Mouse (Mus musculus): Measurements from ENCODE around the gene Pip5k1c. TPM values are rescaled to one million over a fixed set of nuclear protein-coding genes. Genes with fewer than 3 reads are reported as not detected.

The Pip5k1c gene
- total RNA-seq, 4 experiments from 2014 or later = 18.5 to 22.8 (median 21.9) TPM

DNA sequence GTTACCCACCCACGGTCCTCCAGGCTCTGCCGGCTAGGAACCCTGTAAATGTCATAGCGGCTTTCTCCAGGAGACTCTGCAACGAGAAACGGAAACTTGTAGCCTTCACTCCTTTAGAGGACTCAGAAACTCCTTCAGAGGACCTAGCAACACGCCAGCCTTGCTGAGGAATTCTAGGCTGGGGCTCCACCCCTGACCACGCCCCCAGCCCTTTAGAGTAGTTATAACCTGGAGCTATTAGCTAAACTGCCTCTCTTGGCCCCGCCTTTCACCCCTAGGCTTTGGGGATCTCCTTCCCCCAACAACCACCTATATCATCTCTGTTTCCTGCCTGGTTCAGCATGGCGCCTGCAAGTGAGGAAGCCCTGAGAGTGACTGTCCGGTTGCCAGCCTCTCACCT, 13.3 kb upstream of the Pip5k1c start:
- DNase-seq (ENCODE audit: low spot score in 2 of 2) = no peak

DNA sequence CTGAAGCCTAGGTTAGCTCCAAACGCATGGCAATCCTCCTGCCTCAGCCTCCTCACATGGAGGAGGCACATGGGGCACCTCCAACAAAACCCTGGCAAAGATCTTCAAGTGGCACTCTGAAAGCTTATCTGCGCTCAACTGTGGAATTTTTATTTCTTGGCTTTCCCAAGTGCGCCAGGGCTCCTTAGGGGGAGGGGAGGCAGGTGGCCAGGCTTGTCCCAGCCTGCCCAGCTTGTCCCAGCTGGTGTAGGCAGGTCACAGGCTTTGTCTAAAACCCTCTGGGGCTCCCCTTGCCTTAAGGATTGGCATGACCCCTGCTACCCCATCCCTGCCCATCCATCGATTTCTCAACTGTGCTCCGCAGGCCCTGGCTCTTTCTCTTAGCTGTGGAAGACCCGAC, 8.6 kb upstream of the Pip5k1c start:
- DNase-seq (ENCODE audit: low spot score in 2 of 2) = no peak

DNA sequence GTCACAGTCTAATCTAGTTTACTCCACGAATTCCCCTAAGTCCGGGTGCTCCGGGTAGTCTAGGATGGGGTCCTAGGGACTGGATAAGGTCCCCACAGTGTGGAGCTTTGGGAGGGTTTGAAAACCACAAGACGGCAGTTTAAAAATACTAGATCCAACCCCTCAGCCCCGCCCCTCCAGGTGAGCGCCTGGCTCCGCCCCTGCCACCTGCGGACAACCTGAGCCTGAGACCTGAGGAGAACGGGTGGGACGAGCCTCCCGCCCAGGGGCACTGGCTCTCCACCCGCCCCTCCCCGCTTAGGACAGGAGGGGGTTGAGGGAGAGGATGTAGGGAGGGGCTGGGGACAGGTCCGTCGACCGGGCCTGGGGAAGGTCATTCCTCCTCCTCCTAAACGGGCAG, 8.0 kb upstream of the Pip5k1c start:
- DNase-seq (ENCODE audit: low spot score in 2 of 2) = no peak

DNA sequence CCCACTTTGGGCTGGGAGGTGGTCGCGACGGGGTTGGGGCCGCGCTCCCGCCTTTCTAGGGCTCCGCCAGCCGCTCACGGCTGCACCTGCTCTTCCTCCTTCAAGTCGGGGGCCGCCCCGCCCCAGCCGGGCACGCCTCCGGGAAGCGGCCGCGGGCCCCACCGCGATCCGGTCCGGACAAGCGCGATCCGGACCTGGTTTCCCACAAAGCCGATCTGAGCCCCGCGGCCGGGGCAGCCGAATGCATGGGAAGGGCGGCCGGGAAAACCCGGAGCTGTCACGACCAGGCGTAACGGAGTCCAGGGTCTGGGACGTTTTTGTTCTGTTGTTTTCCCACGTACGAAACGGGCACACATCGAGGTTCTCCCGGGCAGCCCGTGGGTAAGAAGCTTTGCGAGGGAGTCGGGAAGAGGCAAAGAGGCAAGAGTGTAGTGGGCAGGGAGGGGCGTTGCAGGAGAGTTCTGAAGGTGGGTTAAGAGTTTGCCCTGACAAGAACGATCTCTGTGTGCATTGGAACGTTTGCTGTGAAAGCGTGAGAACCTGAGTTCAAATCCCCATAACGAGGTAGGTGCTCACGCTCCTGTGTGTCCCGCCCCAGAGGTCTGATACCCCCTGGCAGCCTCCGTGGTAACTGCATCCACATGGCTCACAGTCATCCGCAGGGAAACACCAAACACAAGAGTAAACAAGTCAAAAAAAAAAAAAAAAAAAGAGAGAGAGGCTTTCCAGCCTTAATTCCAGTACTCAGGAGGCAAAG, 6.9 kb upstream of the Pip5k1c start:
- peak; percentile 65 to 68 for DNase-seq (ENCODE audit: low spot score in 2 of 2)

GRCm38 (mm10) chr10:81286586-81286985, 6.2 kb upstream of the Pip5k1c start:
- no peak for DNase-seq (ENCODE audit: low spot score in 2 of 2)

GRCm38 (mm10) chr10:81287513-81288157, 5.1 kb upstream of the Pip5k1c start:
- no peak for DNase-seq (ENCODE audit: low spot score in 2 of 2)

GRCm38 (mm10) chr10:81288601-81289000, 4.2 kb upstream of the Pip5k1c start:
- DNase-seq (ENCODE audit: low spot score in 2 of 2) = no peak

GRCm38 (mm10) chr10:81289278-81289677, 3.5 kb upstream of the Pip5k1c start:
- DNase-seq (ENCODE audit: low spot score in 2 of 2) = peak in 1 of 2 experiments; percentile 58

- DNase-seq (ENCODE audit: low spot score in 2 of 2) = no peak
Observed at GRCm38 (mm10) chr10:81289811-81290210, 3.0 kb upstream of the Pip5k1c start.

GRCm38 (mm10) chr10:81290698-81291460, 1.9 kb upstream of the Pip5k1c start:
- DNase-seq (ENCODE audit: low spot score in 2 of 2) = no peak

DNA sequence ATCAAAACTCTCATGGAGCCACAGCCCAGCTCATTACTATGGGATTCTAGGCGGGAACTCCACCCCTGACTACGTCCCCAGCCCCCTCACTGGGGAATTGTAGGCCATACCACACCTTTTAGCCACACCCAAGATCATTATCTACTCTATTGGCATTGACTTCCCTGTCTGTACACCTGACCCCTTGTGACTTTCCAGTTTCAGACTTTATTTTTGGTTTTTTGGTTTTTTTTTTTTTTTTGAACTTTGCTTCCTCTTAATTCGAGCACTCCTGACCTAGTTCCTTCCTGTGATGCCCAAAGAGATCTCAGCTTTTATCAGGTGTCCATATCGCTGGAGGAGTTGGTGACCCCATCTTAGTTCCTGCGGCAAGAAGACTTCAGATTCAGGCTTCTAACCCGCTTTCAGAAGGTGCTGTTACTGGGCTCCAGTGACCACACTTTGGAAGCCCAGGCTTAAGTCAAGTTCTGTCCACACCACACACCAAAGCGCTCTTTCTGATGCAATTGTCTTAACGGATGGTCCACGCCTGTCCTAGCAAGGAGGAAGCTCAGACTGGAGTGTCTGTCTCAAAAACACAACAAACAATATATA, 1.2 kb upstream of the Pip5k1c start, which contains the start of gene Tjp3:
TSS of gene Tjp3 (minus strand) at position 71 of the 594 bp plus-strand sequence.
- no peak for DNase-seq (ENCODE audit: low spot score in 2 of 2)

DNA sequence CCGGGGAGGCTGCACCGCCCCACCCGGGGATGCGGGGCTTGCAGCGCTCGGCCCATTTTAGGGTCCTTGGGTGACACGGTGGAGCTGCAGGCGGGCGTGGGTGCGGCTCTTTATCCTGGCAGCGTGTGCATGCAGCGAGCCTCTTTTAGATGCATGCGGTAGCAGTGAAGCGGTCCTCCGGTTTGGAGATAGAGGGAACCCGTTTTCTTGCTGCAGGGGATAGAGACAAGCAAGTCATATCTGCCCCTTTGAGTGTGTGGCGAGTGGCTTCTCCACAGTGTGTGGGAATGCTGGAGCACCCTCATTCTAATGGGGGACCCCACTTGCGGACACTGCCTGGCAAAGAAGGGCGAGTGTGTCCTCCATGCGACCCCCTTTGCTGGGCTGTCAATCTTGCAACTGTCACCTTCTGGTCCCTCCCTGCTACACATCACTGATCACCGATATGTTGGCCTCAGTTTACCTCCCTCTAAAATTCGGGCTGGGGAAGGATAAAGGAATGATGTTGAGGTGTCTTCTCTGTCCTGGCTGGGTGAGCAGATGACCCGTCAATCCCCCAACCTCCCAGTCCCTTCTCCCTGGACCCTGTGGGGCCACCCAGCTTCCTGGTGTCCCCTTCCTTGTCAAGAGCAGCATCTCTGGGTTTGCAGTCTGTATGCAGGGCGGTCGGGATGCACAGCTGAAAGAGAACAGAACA, 719 bp downstream of the Pip5k1c start:
- no peak for DNase-seq (ENCODE audit: low spot score in 2 of 2)

DNA sequence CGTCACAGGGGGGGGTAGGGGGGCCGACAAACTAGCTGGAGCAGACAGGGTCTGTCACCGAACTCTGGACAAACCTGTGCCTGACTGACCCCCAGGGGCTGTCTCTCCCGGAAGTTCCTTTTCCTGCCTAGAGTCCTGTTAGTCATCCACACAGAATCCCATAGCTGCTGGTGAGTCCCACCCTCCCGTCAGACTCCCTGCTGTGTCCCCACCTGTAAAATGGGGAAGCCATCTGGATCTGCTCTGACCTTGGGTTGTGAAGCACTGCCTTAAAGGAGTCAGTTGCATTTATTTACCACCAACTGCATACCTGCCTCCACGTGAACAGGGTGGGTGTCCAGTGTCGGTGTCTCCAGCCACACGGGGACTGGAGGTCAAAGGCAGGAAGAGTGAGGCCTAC, 1.7 kb downstream of the Pip5k1c start:
- no peak for DNase-seq (ENCODE audit: low spot score in 2 of 2)

- no peak for DNase-seq (ENCODE audit: low spot score in 2 of 2)
Observed at GRCm38 (mm10) chr10:81295185-81295584, 2.4 kb downstream of the Pip5k1c start.

DNA sequence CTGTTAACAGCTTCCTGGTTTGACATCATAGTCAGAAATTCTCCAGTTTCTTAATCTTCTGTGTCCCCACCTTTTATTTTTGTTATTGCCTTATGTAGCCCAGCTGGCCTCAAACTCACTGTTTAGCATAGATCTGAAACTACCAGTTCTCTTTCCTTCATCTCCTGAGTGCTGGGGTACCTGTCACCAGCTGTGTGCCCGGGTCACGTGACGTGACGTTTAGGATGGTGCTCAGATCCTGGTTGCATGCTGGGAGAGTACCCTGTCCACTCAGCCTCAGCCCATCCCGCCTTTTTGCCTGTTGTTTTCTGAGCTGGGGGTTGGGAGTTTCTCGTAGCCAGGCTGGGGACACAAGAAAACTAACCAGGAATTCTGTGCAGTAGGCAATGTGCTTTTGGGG, 4.5 kb downstream of the Pip5k1c start:
- no peak for DNase-seq (ENCODE audit: low spot score in 2 of 2)

DNA sequence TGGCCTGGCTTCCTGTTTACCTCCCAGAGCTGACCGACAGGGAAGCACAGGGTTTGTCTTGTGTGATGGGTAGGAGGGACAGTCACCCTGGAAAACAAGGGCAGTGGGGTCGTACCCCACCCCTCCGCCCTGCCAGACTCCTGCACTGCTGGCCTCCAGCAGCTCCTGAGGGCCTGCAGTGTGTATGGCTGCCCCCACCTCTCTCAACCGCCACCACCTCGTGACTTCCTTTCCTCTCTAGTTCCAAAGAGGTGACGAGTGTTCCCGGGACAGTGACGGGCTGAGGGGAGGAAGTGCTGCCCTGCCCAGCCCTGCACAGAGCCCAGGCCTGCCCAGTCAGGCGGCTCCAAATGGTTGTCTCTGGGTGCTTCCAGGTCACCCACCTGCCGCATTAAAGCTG, 5.1 kb downstream of the Pip5k1c start:
- no peak for DNase-seq (ENCODE audit: low spot score in 2 of 2)

- DNase-seq (ENCODE audit: low spot score in 2 of 2) = no peak
Observed at GRCm38 (mm10) chr10:81298369-81299100, 5.8 kb downstream of the Pip5k1c start.

DNA sequence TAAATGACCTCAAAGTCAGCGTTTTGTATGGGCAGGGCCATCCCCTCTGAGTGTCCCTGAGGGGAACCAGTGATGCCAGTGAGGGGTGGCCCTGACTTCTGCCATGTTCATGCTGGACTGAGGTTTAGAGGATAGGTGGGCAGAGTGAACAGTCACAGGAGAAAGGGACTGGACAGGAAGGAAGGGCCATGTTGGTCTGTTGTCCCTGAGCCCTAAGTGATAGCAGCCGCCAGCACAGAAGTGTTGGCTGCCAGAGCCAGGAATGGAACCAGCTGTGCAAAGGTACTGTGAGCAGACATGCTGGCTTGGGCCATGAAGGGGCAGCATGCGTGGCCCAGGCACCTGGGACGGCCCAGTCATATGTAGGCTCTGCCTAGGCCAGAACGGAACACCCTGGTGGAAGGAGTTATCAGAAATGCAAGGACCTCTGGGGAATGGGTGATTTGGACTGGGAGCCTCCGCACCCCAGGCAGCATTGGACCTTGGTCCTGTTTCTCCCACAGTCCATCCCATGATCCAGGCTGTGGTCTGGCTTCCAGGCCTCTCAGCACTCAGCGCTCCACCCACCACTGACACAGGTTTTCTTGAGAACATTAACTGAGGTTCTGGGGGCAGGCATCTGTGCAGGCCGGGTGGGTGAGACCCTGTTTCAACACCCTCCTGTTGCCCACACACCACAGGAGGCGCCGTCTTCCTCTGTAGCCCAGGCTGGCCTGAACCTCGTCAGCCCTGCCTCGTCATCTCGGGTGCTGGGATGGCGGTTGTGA, 7.0 kb downstream of the Pip5k1c start:
- DNase-seq (ENCODE audit: low spot score in 2 of 2) = no peak

DNA sequence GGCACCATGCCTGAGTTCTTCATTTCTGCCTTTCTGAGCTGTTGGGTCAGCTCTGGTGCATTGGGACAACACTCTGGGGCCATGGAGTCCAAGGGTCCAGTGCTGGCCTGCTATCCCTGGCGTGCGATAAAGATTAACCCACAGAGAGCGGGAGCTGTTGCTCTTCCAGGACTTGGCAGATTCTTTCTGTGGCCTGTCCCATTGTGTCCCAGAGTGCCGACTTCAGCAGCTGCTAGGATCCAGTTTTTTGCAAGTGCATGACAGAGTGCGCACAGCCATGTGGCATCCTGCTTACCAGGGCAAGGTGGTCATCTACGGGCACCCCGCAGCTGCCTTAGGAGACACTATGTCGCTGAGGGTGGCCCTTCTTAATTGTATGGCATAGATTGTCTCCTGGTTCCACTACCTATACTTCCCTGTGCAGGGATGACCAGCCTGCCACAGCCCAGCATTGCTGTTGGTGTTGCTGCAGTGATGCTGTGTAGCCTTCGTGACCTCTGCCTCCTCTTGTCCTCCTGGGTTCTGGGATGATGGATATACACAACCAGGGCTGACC, 7.7 kb downstream of the Pip5k1c start:
- no peak for DNase-seq (ENCODE audit: low spot score in 2 of 2)

Data from gastrocnemius, adult 8-10 months (tissue).